Mouse (Mus musculus) ES-Bruce4 (cell line): ENCODE results near the gene Igsf8.

Experiments
- CTCF ChIP-seq: IDR thresholded peaks from one replicate; pipeline ENCODE4 v1.8.1; 2011; ENCODE audit warnings: low read depth, low read length
- POLR2A ChIP-seq: IDR thresholded peaks from one replicate; pipeline ENCODE4 v1.8.1; 2011; ENCODE audit warnings: low read length; ENCODE audit not compliant: insufficient read depth

DNA sequence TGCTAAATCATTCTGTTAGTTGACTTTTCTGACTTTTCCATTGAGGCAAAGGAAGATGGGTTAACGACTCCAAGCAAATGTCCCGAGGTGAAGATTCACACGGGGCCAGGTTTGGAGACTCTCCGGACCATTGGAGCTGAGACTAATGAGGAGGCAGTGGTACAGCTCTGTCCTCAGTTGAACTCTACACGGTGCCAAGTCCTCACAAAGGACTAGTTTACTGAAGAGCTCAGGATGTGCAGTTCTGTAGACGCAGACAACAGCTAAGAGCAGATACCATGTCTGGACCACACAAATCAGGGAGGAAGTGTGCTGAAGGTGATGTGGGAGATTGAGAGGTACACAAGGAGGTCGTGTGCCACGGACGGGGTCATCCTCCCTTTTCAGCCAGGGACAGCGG, 96.9 kb downstream of the Igsf8 start:
- no peak for TF ChIP-seq POLR2A
- no peak for TF ChIP-seq CTCF
